Mouse (Mus musculus) embryonic facial prominence, embryonic 15.5 days (tissue): ENCODE results near the gene Dock8. TPM values are rescaled to one million over a fixed set of nuclear protein-coding genes. Genes with fewer than 3 reads are reported as not detected.

Experiments
- ATAC-seq: fragments of 200-750 bp; cut with Nextera tagmentation; 2 replicates; pipeline ENCODE4 v1.8.0; 2017; ENCODE audit warnings: low read depth, moderate TSS enrichment; ENCODE audit not compliant: insufficient number of reproducible peaks, low FRiP score, low TSS enrichment
- H3K27ac ChIP-seq: fragments of 300-500 bp; sonication (generic); replicated peaks from 2 replicates; pipeline ENCODE4 v1.5.1; 2015; ENCODE audit warnings: mild to moderate bottlenecking, inconsistent platforms
- H3K27me3 ChIP-seq: fragments of 300-500 bp; sonication (generic); 2 replicates; pipeline ENCODE4 v1.6.1; 2015; ENCODE audit warnings: inconsistent platforms
- H3K36me3 ChIP-seq: fragments of 300-500 bp; sonication (generic); 2 replicates; pipeline ENCODE4 v1.6.1; 2015; ENCODE audit warnings: mild to moderate bottlenecking, inconsistent platforms
- H3K4me1 ChIP-seq: fragments of 300-500 bp; sonication (generic); 2 replicates; pipeline ENCODE4 v1.6.1; 2015; ENCODE audit warnings: inconsistent platforms
- H3K4me2 ChIP-seq: fragments of 300-500 bp; sonication (generic); replicated peaks from 2 replicates; pipeline ENCODE4 v1.6.1; 2015; ENCODE audit warnings: mild to moderate bottlenecking, inconsistent platforms
- H3K4me3 ChIP-seq: fragments of 300-500 bp; sonication (generic); replicated peaks from 2 replicates; pipeline ENCODE4 v1.5.1; 2015; ENCODE audit warnings: mild to moderate bottlenecking, inconsistent platforms
- H3K9ac ChIP-seq: fragments of 300-500 bp; sonication (generic); 2 replicates; pipeline ENCODE4 v1.6.1; 2015; ENCODE audit warnings: inconsistent platforms
- H3K9me3 ChIP-seq: fragments of 300-500 bp; sonication (generic); replicated peaks from 2 replicates; pipeline ENCODE4 v1.6.1; 2016; ENCODE audit warnings: inconsistent platforms
- WGBS: fragments of 180-500 bp; shearing (Covaris S2); methylation state at CpG from one replicate; pipeline ENCODE4 v1.1.7; 2015; 5-methylcytosine and 5-hydroxymethylcytosine counted together
- polyA plus RNA-seq: library from polyadenylated mRNA; unstranded; fragments of >200 nt; fragmentation: Nextera tagmentation; extraction: Ambion mirVana; gene quantifications from 2 replicates; pipeline ENCODE4 v1.2.1, GENCODE M21; 2015

Gene Dock8
- polyA plus RNA-seq, 1 experiment from 2014 or later: 10.4 TPM

GRCm38 (mm10) chr19:25062857-25063240, 63.5 kb downstream of the Dock8 start:
- Histone ChIP-seq H3K27me3 (no peaks in the 10 kb centered on the region), H3K4me3 (no peak overlapping the region), H3K4me2 (no peak overlapping the region), H3K9me3 (no peaks in the 10 kb centered on the region), H3K36me3 (no peaks in the 10 kb centered on the region), H3K27ac (no peak overlapping the region), H3K4me1 (peaks cover 22% of the 10 kb centered on the region), H3K9ac (no peak overlapping the region)
- no peak for ATAC-seq
- WGBS: 66% methylated on average over 2 of the region's 2 CpGs

- 72% methylated on average over 9 of the region's 9 CpGs for WGBS
- 0 out of 2 replicates have a peak, but pooled peaks cover 10% of the 10 kb centered on the region for H3K4me1 ChIP-seq
- no peaks in the 10 kb centered on the region for H3K27me3 ChIP-seq
- ATAC-seq: no peak
- no peak overlapping the region for H3K4me3 ChIP-seq
- H3K4me2 ChIP-seq: no peak overlapping the region
- H3K9ac ChIP-seq: no peak overlapping the region
- no peaks in the 10 kb centered on the region for H3K36me3 ChIP-seq
- H3K27ac ChIP-seq: no peak overlapping the region
- no peaks in the 10 kb centered on the region for H3K9me3 ChIP-seq
Measured at GRCm38 (mm10) chr19:25066229-25066628, 66.9 kb downstream of the Dock8 start.

GRCm38 (mm10) chr19:25068518-25068917, 69.2 kb downstream of the Dock8 start:
- Histone ChIP-seq H3K36me3 (no peaks in the 10 kb centered on the region), H3K4me2 (no peak overlapping the region), H3K9ac (no peak overlapping the region), H3K4me3 (no peak overlapping the region), H3K27me3 (no peaks in the 10 kb centered on the region), H3K9me3 (no peaks in the 10 kb centered on the region), H3K4me1 (no peaks in the 10 kb centered on the region), H3K27ac (no peak overlapping the region)
- 69% methylated on average over 8 of the region's 8 CpGs for whole genome bisulfite sequencing
- no peak for ATAC-seq

- Histone ChIP-seq H3K9ac (no peak overlapping the region), H3K9me3 (no peaks in the 10 kb centered on the region), H3K36me3 (no peaks in the 10 kb centered on the region), H3K27me3 (no peaks in the 10 kb centered on the region), H3K4me1 (no peaks in the 10 kb centered on the region), H3K4me3 (no peak overlapping the region), H3K4me2 (no peak overlapping the region), H3K27ac (no peak overlapping the region)
- no peak for ATAC-seq
- 75% methylated on average over 9 of the region's 9 CpGs for WGBS
Measured at GRCm38 (mm10) chr19:25072521-25072920, 73.2 kb downstream of the Dock8 start.

- no peaks in the 10 kb centered on the region for H3K27me3 ChIP-seq
- H3K4me3 ChIP-seq: no peak overlapping the region
- no peak overlapping the region for H3K4me2 ChIP-seq
- 72% methylated on average over 6 of the region's 6 CpGs for WGBS
- no peaks in the 10 kb centered on the region for H3K4me1 ChIP-seq
- H3K9me3 ChIP-seq: no peaks in the 10 kb centered on the region
- no peaks in the 10 kb centered on the region for H3K36me3 ChIP-seq
- ATAC-seq: no peak
- no peak overlapping the region for H3K27ac ChIP-seq
- H3K9ac ChIP-seq: no peak overlapping the region
Measured at GRCm38 (mm10) chr19:25074741-25075140, 75.4 kb downstream of the Dock8 start.

- ATAC-seq: no peak
- 64% methylated on average over 7 of the region's 7 CpGs for WGBS
- no peak overlapping the region for H3K9ac ChIP-seq
- no peaks in the 10 kb centered on the region for H3K36me3 ChIP-seq
- no peaks in the 10 kb centered on the region for H3K9me3 ChIP-seq
- H3K27me3 ChIP-seq: no peaks in the 10 kb centered on the region
- H3K4me1 ChIP-seq: no peaks in the 10 kb centered on the region
- H3K4me2 ChIP-seq: no peak overlapping the region
- H3K27ac ChIP-seq: no peak overlapping the region; the same call in 1 of the 2 replicates
- H3K4me3 ChIP-seq: no peak overlapping the region
Measured at GRCm38 (mm10) chr19:25077636-25078035, 78.3 kb downstream of the Dock8 start.

GRCm38 (mm10) chr19:25078130-25078529, 78.8 kb downstream of the Dock8 start:
- WGBS: 66% methylated on average over 8 of the region's 8 CpGs
- no peak overlapping the region for H3K4me3 ChIP-seq

GRCm38 (mm10) chr19:25080166-25080565, 80.8 kb downstream of the Dock8 start:
- ATAC-seq: no peak
- Histone ChIP-seq H3K27ac (no peak overlapping the region), H3K4me1 (no peaks in the 10 kb centered on the region), H3K9ac (no peak overlapping the region), H3K4me2 (no peak overlapping the region), H3K9me3 (no peaks in the 10 kb centered on the region), H3K4me3 (no peak overlapping the region), H3K27me3 (no peaks in the 10 kb centered on the region), H3K36me3 (no peaks in the 10 kb centered on the region)
- 70% methylated on average over 5 of the region's 5 CpGs for WGBS

More at GRCm38 (mm10) chr19:25078130-25078529, 78.8 kb downstream of the Dock8 start:
- no peak for ATAC-seq
- Histone ChIP-seq H3K27me3 (no peaks in the 10 kb centered on the region), H3K4me1 (no peaks in the 10 kb centered on the region), H3K9me3 (no peaks in the 10 kb centered on the region), H3K27ac (no peak overlapping the region; the same call in 1 of the 2 replicates), H3K36me3 (no peaks in the 10 kb centered on the region), H3K9ac (no peak overlapping the region), H3K4me2 (no peak overlapping the region)

GRCm38 (mm10) chr19:25082839-25083238, 83.5 kb downstream of the Dock8 start:
- no peaks in the 10 kb centered on the region for H3K27me3 ChIP-seq
- no peaks in the 10 kb centered on the region for H3K4me1 ChIP-seq
- H3K4me3 ChIP-seq: no peak overlapping the region
- no peaks in the 10 kb centered on the region for H3K36me3 ChIP-seq
- H3K27ac ChIP-seq: no peak overlapping the region
- H3K4me2 ChIP-seq: no peak overlapping the region
- ATAC-seq: no peak
- 80% methylated on average over 2 of the region's 2 CpGs for WGBS
- H3K9ac ChIP-seq: no peak overlapping the region
- H3K9me3 ChIP-seq: no peaks in the 10 kb centered on the region

- WGBS: 41% methylated on average over 7 of the region's 7 CpGs
- no peak overlapping the region for H3K4me2 ChIP-seq
- no peak overlapping the region for H3K27ac ChIP-seq
- no peak overlapping the region for H3K9ac ChIP-seq
- no peak overlapping the region for H3K4me3 ChIP-seq
- H3K27me3 ChIP-seq: no peaks in the 10 kb centered on the region
- no peak for ATAC-seq
- H3K4me1 ChIP-seq: no peaks in the 10 kb centered on the region
- H3K9me3 ChIP-seq: no peaks in the 10 kb centered on the region
- H3K36me3 ChIP-seq: no peaks in the 10 kb centered on the region
Measured at GRCm38 (mm10) chr19:25087181-25087580, 87.8 kb downstream of the Dock8 start.

GRCm38 (mm10) chr19:25089746-25090145, 90.4 kb downstream of the Dock8 start:
- Histone ChIP-seq H3K27me3 (no peaks in the 10 kb centered on the region), H3K4me3 (no peak overlapping the region), H3K9ac (no peak overlapping the region), H3K36me3 (no peaks in the 10 kb centered on the region), H3K27ac (no peak overlapping the region), H3K9me3 (no peaks in the 10 kb centered on the region), H3K4me1 (no peaks in the 10 kb centered on the region), H3K4me2 (no peak overlapping the region)
- WGBS: 86% methylated on average over 7 of the region's 7 CpGs
- ATAC-seq: no peak

GRCm38 (mm10) chr19:25095135-25095534, 95.8 kb downstream of the Dock8 start:
- no peak overlapping the region for H3K4me2 ChIP-seq
- H3K36me3 ChIP-seq: no peaks in the 10 kb centered on the region
- H3K9ac ChIP-seq: no peak overlapping the region
- no peak for ATAC-seq
- 49% methylated on average over 3 of the region's 3 CpGs for WGBS
- no peaks in the 10 kb centered on the region for H3K27me3 ChIP-seq
- H3K27ac ChIP-seq: no peak overlapping the region
- no peak overlapping the region for H3K4me3 ChIP-seq
- no peaks in the 10 kb centered on the region for H3K9me3 ChIP-seq
- H3K4me1 ChIP-seq: 0 out of 2 replicates have a peak, but pooled peaks cover 21% of the 10 kb centered on the region
